Mouse (Mus musculus): Measurements from ENCODE around the gene Rbpms2. TPM values are rescaled to one million over a fixed set of nuclear protein-coding genes. Genes with fewer than 3 reads are reported as not detected.
"Not testable (repeated sequence)": the region's sequence is repeated elsewhere in the genome, so short reads cannot be mapped to it uniquely, and the experiment has no call there.

The Rbpms2 gene
- polyA plus RNA-seq, 2 experiments from 2014 or later = 0.23 to 3.0 TPM

DNA sequence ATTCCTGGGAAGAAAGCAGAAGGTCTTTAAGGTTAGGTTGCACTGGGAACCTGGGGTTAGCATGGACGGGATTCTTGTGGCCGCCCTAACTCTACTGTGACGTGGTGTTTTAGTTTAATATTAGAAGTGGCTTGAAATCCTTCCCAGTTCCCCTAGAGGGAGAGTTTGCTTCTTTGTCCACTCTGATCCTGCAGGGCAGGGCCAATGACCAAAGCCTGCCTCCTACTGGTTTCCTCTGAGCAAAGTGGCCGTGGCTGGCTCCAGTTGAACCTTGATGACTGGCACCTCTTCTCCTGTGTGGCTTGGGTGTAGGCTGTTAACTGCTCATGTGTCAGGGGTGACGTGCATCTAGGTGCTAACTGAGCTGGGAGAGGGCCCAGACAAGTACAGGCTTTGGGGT lies 31.6 kb downstream of the Rbpms2 start:
- no peak for ATAC-seq

DNA sequence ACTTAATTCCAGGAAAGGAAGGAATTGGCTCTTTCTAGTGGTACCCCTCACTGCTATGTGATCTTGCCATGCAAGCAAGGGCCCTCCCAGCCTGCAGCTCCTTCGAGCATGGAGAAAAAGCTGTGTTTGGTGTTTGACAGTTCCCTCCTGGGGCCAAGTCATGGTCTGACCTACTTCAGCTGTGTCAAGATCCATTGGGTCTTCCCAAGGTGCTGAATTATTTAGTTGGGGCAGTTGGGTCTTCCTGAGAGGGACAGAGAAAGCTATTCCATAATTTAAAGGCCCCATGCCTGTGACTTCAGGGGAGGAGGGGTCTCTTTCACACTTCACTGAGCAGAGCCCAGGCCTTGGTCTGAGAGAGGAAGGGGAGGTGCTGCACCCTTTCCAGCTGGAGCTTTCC lies 32.0 kb downstream of the Rbpms2 start:
- ATAC-seq = no peak

DNA sequence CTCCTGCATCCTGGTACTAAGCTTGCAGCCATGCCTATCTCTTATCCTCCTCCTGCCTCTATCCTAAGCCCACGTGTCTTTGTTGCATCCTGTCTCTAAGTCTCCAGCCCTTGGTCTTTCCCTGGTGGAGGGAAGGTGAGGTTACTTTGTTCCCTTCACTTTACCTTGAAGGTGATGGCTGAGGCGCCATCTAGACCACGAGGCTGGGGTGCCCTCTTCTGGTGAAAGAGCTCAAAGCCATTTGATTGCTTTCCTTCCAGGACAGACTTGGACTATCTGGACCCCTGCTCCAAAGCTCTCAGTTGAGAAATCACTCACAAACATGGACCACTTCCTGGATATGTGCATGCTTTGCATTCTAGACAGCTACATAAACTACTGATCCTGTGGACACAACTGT lies 34.7 kb downstream of the Rbpms2 start:
- ATAC-seq = peak; percentile 37

DNA sequence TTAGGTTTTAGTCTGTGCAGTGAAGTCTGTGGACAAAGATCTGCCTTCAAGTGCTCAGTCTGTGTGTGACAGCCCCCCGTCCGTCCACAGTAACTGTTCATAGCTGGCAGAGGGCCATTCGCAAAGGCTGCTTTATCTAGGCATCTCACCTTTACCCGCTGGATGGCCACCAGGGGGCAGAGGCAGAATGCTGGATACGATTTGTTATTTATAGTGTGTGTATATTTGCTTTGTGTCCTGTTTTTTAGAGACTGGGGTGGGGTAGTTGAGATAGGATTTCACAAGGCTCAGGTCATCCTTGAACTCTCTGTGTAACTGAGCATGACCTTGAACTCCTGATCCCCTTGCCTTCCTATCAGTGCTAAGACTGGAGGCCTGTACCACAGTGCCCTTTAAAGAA lies 36.6 kb downstream of the Rbpms2 start:
- ATAC-seq = peak; percentile 53

DNA sequence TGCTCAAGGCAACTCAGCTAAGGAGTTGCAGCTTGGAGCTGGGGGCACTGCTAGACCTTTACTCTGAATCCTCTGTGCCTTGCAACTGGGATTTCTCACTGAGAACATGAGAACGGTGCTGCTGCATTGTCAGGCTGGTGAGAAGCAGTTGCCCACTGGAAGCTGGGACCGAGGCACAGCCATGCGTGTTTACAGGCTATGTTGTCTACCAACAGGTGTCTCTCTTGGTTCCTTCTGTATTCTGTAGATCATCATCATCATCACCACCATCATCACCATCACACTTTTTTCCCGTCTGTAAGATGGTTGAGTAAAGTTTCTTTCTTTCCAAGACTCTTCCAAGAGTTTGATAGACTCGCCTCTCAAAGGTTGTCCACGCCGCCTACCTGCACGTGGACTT lies 38.3 kb downstream of the Rbpms2 start, which contains the start of gene Oaz2:
Gene Oaz2 (plus strand): TSS at position 301 of the 400 bp plus-strand sequence.
- no peak for ATAC-seq

DNA sequence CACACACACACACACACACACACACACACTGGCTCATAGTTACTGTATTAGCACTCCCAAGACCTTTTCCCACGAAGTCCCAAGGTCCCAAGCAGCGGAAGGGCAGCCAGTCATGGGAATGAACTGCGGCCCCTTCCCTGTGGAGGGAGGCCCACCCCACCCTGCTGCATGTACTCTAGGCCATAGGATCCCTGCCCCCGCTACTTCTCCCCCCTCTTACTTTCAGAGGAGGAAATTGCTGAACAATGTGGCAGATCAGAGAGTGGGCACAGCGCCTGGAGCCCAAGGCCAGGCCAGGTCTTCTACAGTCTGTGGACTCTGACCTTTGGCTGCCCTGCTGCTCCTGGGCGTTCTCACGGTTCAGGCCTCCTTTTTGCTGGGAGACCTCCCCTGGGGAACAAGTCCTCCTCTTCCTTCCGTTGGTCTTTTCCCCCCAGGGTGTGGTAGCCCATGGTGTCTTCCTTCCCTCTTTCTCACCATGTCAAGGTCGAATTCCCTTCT lies 42.0 kb downstream of the Rbpms2 start:
- ATAC-seq = no peak

DNA sequence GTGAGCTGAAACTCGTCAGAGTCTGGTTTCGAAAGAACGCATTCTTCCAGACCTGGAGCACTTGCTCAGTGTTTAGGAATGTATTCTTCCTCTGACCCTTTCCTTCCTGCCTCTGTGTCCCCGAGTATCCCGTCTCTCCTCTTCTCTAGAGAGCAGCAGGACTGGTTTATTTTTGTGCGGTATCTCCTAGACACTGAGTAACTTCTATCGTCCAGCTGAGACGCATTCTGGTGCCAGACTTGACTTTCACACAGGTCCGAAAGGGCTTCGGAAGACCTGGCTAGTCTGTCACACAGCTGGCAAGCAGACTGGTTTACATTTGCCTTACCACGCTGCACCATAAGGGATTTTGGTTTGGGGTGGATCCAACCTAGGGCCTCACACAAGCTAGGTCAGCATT lies 43.5 kb downstream of the Rbpms2 start:
- no peak for ATAC-seq

DNA sequence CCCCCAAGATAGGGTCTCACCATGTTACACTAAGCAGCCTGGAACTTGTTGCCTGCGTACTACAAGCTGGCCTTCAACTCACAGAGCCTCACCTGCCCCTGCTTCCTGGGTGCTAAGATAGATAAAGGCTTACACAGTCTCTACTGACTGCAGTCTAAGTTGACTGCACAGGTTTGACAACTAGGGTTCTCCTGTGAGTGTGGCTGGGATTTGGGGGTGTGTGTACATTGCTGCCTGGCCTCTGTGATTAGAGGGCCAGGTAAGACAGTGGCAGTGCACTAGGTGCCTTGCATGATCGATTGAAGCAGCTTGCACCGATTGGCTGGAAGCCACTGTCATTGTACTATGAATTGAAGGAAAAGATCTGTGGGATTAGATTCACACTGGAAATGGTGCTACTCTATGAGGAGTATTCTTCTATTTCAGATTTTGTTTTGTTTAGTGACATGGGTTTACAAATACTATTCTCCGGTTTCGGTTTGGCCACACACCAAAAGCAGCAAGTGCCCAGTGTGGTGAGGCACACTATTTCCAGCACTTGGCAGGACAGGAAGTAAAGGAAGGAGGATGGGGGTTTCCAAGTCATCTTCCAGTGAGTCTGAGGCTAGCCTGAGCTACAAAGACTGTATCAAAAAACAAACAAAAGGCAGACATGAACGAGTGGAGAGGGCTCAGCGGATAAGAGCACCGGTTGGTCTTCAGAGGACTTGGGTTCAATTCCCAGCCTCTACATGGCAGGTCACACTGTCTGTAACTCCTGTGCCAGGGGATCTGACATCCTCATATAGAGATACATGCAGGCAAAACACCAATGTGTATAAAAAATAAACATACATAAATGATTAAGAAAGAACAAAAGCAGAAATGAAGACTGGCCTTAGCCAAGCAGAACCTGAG lies 46.3 kb downstream of the Rbpms2 start:
- peak; percentile 30 for ATAC-seq

DNA sequence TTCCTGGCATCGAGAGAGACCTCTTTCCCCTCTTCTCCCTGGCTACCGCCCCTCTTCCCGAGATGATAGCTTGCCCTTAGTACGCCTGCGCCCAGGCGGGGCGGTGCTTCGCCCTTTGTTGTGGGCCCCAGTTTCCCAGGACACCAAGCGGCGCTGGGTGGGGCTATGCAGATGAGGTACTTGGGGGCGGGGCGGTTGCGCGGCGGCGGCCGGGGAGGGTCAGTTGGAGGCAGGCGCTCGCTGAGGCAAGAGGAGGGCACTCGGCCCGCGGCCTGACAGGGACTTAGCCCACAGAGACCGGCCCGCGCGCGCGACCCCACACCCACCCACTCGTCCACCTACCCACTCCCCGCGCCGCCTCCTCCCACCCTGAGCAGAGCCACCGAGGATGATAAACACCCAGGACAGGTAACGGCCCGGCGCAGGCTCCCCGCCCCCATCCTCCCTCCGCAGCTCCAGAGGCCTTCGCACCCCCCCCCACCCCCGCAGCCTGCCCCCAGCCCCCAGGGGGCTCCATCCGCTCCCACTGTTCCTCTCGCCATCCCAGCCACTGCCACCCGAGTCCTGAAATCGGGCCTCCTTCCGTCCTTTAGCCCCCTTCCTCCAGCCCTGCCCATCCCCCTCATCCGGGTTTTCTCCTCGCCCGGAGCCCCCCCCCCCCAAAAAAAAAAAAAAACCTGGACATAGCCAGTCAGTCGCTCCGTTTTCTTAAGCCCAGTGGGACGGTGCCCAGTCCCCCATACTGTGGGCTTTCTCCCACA lies 47.1 kb downstream of the Rbpms2 start:
- peak; percentile 97 for ATAC-seq

DNA sequence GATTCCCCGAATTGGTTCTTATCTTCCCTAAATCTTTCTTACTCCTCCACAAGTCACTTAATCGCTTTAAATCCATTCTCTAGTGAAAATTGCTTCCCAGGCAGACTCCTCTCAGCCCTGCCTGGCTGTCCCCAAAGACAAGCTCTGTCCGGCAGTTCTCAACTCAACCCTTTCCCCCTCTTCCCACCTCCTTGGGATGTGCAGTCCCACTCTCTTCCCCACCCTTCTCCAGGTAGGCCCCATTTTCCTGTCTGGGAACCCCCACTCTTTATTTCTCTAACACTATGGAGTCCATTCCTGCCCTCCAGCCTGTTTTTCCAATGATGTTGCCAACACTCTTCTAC lies 47.6 kb downstream of the Rbpms2 start:
- no peak for ATAC-seq

DNA sequence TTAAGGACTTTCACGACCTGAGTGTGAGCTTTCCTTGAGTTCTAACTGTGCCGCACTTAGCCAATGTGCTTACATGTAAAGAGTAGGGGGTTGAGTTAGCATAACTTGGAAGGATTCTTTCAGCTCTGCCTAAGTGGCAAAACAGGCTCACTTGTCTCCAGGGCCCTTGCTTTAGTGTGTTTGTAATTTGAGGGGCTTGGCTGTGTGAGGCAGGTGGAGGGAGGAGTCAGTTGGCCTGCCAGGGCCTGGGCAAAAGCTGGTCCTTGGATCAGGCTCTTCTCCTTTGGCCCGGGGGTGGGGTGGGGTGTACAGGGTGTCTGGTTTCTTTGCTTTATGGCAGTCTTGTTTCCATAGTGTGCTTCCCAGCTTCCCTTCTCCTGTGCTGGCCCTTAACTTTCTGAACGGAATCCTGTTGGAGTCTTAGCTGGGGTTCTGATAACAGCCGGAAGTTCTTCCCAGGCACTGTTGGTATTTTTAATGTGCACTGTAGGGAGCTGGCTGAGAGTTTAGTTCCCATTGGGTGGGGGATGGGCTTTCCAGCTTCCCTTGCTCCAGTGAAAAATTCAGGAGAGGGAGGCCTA lies 49.8 kb downstream of the Rbpms2 start:
- ATAC-seq = no peak

DNA sequence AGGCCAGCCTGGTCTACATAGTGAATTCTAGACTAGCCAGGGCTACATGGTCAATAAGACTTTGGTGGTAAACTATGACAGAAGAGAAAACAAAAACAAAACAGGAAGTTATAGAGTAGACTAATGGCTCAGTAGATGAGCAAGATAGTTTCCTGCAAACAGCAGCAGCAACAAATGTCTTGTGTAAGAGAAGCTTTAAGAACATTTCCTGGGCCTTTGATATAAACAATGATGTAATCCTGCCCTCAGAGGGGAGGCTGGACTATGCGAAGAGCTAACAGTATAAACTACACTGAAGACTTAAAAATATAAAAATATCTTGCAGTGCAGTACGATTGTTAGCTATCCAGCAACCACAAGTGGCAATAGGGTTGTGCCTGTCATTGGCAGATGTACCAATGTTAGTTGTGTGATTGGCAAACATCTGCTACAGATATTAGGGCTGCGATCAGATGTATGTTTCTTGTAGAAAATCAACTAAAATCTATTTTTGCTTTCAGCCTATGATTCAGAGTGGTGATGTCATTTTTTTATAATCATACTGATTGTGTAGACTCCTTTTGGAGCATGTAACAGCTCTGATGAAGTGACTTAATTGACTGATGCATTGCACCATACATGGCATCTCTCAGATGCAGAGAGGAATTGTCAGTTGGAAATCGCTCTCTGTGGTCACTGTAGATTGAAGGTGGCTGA lies 51.6 kb downstream of the Rbpms2 start:
- peak; percentile 55 for ATAC-seq

DNA sequence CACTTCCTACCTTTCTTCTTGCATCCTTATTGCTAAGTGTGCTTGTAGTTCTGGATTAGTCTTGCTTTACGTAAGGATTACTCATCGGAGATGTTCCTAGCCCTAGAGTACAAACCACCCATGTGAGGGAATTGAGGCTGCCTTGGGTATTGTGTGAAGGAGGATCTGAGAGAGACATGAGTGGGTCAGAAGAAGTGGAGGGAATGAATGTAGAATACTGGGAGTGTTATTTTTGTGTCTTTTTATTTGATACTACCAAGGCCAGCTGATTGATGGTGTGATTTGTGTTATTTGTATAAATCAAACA lies 52.1 kb downstream of the Rbpms2 start:
- no peak for ATAC-seq

DNA sequence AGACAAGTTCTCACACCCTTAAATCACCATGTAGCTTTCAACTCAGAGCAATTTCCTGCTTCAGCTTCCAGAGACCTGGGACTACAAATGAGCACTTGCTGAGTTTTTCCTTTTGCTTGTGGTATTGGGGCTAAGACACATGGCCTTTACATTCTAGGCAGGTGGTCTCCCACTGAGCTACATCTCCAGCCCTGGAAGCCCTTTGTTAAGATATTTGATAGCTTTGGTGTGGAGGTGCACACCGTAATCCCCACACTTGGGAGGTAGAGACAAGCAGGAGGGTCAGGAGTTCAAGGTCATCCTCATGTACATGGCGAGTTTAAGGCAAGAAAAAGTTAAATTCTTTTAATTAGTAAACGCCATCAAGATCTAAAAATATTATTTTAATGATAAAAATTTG lies 52.7 kb downstream of the Rbpms2 start:
- ATAC-seq = no peak

DNA sequence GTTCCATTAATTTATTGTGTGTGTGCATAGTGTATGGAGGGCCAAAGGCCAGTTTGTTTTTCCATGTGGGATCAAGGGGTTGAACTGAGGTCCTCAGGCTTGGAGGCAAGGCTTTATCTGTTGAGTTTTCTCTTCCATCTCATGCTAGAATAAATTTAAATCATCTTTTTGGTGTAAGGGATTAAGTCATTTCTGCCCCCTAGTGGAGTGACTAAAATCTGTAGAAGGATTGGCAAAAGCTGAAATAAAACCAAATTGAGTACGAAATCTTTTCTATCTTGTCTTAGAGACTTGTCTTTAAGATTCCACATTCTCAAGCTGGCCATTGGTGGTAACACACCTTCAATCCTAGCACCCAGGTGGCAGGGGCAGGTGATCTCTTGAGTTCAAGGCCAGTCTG lies 53.5 kb downstream of the Rbpms2 start:
- no peak for ATAC-seq

DNA sequence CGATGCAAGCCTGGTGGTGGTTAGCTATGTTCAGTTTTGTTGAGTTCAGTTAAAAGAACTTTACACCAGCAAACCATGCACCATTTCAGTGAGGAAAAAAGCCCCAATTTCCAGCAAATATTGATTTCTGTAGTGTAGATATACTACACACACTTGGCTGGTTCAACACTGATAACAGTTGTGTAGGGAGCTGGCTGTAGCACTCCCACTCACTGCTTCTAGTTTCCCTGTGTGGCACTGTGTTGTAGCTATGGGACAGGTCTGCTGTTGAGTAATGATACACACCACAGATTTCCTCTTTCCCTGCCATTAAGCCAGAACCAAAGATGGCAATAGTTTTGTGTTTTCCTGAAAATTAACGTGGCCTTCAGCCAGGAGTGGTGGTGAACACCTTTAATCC lies 55.3 kb downstream of the Rbpms2 start:
- no peak for ATAC-seq

DNA sequence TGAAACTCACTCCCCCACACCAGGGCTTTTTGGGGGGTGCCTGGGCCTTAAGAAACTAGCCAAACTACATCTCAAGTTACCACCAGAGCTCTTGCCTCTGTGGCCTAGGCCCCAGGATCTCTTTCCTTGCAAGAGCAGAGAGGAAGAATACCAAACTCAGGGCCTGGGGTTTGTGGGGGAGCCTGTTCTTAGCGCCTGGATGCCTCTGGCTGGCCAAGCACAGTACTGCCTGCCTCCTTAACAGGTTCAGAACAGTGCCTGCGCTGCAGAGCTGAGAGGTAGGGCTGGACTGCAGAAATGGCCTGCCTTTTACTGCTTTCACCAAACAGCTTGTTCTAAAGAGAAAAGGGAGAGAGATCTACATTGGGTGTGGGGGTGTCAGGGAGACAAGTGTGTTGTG lies 60.4 kb downstream of the Rbpms2 start:
- ATAC-seq = not testable (repeated sequence)

DNA sequence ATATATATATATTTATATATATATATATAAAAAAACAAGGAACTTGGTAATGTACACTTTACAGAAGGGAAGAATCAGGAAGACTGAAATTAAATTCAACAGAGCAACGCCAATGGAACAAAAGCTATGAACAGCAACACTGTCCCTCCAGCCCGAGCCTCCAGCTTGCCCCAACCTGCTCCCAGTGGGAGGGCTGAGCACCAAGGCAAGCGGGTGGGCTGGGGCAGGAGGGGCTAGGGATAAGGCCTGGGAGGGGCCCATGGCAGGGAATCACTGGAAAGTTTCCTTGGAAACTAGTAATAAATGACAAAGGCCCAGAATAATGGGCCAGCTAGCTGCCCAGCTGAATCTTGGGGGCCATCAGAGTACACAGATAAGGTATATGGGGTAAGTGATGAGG lies 63.0 kb downstream of the Rbpms2 start:
- no peak for ATAC-seq

DNA sequence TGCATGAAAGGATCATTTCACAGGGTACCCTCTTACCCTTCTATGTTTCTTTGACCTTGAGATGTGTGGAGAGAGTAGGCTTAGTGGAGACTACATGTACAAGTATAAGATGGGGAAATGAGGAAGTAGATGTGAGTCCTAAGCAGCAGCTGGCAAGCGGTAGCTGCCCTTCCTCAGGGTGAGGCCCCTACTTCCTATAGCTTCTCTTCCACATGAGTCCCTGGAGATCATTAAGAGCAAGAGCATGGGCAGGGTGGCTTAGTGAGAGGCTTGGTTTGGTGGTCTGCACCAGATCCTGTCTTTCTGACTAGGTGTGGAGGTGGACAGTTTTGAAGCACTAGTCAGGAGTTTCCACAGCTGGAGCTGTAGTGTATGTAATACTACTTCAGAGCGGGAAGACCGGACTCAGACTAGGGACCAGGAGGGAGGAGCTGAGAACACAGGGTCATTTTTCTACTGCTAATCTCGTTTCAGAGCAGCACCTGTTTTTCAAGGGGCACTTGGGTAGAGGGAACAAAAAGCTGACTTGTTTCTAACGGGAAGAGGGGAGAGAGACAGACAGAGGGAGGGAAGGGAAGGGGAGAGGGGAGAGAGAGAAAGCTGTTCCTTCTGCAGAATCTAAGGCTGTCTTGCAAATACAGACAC lies 63.6 kb downstream of the Rbpms2 start:
- no peak for ATAC-seq

DNA sequence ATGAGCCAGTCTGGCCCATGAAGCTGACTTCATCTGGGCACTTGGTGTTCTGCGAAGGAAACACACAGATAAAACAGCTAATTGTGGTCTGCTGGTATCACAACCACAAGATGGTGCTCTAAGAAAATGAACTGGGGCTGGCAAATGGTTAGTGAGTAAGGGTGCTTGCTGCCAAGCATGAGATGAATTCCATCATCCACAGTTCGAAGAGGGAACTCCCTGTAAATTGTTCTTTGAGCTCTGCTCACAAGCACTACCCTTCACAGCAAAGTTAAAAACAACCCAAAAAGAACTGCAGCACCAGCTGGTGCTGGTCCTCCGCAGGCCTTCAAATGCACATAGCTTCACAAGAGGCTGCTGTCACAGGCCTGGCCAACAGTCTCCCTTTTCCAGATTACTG lies 66.2 kb downstream of the Rbpms2 start:
- no peak for ATAC-seq

DNA sequence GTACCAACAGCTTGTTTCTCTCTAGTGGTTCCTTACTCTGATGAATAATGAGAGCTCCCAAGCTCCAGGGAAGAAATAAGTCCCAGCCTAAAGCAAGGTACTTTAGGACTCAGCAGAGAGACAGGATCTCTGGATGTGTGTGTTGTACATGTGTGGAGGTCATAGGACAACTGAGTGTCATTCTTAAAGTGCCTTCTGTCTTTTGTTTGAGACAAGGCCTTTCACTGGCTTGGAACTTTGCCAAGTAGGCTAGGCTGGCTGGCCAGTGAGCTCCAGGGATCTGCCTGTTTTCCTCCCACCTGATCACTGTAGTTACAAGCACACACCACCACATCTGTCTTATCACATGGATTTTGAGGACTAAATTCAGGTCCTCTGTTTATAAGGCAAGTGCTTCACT lies 66.9 kb downstream of the Rbpms2 start:
- ATAC-seq = no peak

DNA sequence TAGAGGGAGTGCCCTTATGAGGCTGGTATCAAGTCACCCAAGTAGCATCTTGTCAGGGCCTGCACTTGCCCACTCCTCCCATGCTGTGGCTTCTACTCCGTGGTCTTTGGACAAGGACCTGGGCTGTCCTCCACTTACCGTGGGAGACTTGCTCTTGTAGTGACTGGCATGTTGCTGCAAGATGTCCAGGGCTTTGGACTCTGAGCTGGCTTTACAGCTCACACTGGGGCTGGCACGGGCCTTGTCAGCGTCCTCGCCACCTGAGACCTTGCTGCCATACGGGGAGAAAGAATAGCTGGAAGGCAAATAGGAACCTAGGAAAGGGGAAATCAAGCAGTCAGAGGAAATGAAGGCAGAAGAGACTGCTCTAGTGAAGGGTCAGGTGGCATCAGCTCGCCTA lies 67.9 kb downstream of the Rbpms2 start:
- ATAC-seq = no peak

DNA sequence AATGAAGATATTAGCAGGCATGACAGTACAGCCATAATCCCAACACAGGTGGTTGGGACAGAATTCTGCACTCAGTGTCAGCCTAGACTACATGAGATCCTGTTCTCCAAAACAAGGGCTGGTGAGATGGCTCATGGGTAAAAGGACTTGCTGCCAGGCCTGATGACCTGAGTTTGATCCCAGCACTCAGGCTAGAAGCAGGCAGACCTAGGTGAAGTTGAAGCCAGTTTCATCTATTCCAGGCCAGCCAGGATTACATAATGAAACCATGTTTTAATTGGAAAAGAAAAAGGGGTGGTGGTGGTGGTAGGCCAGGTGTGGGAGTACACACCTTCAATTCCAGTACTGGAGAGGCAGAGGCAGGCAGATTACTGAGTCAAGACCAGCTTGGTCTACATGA lies 68.5 kb downstream of the Rbpms2 start:
- ATAC-seq = no peak

All from CD4-positive, CD25-positive, alpha-beta regulatory T cell, adult 4 months (primary cell).